Mouse (Mus musculus): ENCODE results near the gene Ctdnep1. TPM values are rescaled to one million over a fixed set of nuclear protein-coding genes. Genes with fewer than 3 reads are reported as not detected.

Gene Ctdnep1
- polyA plus RNA-seq, 1 experiment = 133 TPM

GRCm38 (mm10) chr11:70040184-70040583 lies 59.2 kb downstream of the Ctdnep1 start:
- no peaks in the 10 kb centered on the region for H3K4me1 ChIP-seq (replicated peaks; ENCODE audit: control insufficient read depth, insufficient read depth, low read length)
- peaks cover 16% of the 10 kb centered on the region for H3K36me3 ChIP-seq (ENCODE audit: control insufficient read depth, insufficient read depth, low read length)
- no peak overlapping the region for H3K27ac ChIP-seq (ENCODE audit: control insufficient read depth, insufficient read depth, low read length)
- no peak overlapping the region for H3K4me3 ChIP-seq (ENCODE audit: control insufficient read depth, insufficient read depth, low read length)
- no peaks in the 10 kb centered on the region for H3K27me3 ChIP-seq (ENCODE audit: control insufficient read depth, insufficient read depth, low read length)
- TF ChIP-seq CTCF (IDR thresholded peaks at IDR 0.05; ENCODE audit: borderline replicate concordance, control insufficient read depth, extremely low read depth, insufficient read depth, low read length, poor library complexity) (no peak), POLR2A (IDR thresholded peaks at IDR 0.05; ENCODE audit: control insufficient read depth, extremely low read depth, insufficient read depth, low read length, poor library complexity) (no peak)
- 90% methylated on average over 7 of the region's 7 CpGs for WGBS
- DNase-seq = no peak

Other genes with a start within 250 kb of the Ctdnep1 start
- gene Polr2a, start 222.5 kb upstream of the Ctdnep1 start, polyA plus RNA-seq (2012; rRNA removed) = 113 and 125 TPM in 2 replicates
- 0.08 and 0.29 TPM in 2 replicates for gene Slc35g3, start 219.2 kb upstream of the Ctdnep1 start, polyA plus RNA-seq (2012; rRNA removed)
- gene Zbtb4, start 215.2 kb upstream of the Ctdnep1 start, polyA plus RNA-seq (2012; rRNA removed) = 32.2 and 35.6 TPM in 2 replicates
- 12.9 and 15.7 TPM in 2 replicates for gene Chrnb1, start 185.2 kb upstream of the Ctdnep1 start, polyA plus RNA-seq (2012; rRNA removed)
- 1.7 and 2.4 TPM in 2 replicates for gene Fgf11, start 179.3 kb upstream of the Ctdnep1 start, polyA plus RNA-seq (2012; rRNA removed)
- 4.7 and 5.1 TPM in 2 replicates for gene Tmem102, start 175.5 kb upstream of the Ctdnep1 start, polyA plus RNA-seq (2012; rRNA removed)
- 0.05 TPM in 1 of 2 replicates, not detected in the other for gene Gm39566, start 165.9 kb upstream of the Ctdnep1 start, polyA plus RNA-seq (2012; rRNA removed)
- gene Spem2, start 162.7 kb upstream of the Ctdnep1 start, polyA plus RNA-seq (2012; rRNA removed) = 0.22 TPM in 1 of 2 replicates, not detected in the other
- gene Spem1, start 159.0 kb upstream of the Ctdnep1 start, polyA plus RNA-seq (2012; rRNA removed) = 0.20 and 0.61 TPM in 2 replicates
- 14.4 and 15.3 TPM in 2 replicates for gene Nlgn2, start 143.4 kb upstream of the Ctdnep1 start, polyA plus RNA-seq (2012; rRNA removed)
- 160 and 224 TPM in 2 replicates for gene Tmem256, start 142.6 kb upstream of the Ctdnep1 start, polyA plus RNA-seq (2012; rRNA removed)
- gene Plscr3, start 134.8 kb upstream of the Ctdnep1 start, polyA plus RNA-seq (2012; rRNA removed) = 132 and 142 TPM in 2 replicates
- gene Tnk1, start 122.4 kb upstream of the Ctdnep1 start, polyA plus RNA-seq (2012; rRNA removed) = 2.6 and 3.1 TPM in 2 replicates
- gene Tmem95, start 103.1 kb upstream of the Ctdnep1 start, polyA plus RNA-seq (2012; rRNA removed) = not detected in 2 replicates
- 6.2 and 8.0 TPM in 2 replicates for gene Kctd11, start 99.8 kb upstream of the Ctdnep1 start, polyA plus RNA-seq (2012; rRNA removed)
- gene Acap1, start 85.6 kb upstream of the Ctdnep1 start, polyA plus RNA-seq (2012; rRNA removed) = 405 and 462 TPM in 2 replicates
- gene 2810408A11Rik, start 80.2 kb upstream of the Ctdnep1 start, polyA plus RNA-seq (2012; rRNA removed) = 7.1 and 10.2 TPM in 2 replicates
- gene Neurl4, start 80.1 kb upstream of the Ctdnep1 start, polyA plus RNA-seq (2012; rRNA removed) = 85.3 and 90.7 TPM in 2 replicates
- gene Gps2, start 67.3 kb upstream of the Ctdnep1 start, polyA plus RNA-seq (2012; rRNA removed) = 236 and 272 TPM in 2 replicates
- gene Eif5a, start 59.2 kb upstream of the Ctdnep1 start, polyA plus RNA-seq (2012; rRNA removed) = 618 and 719 TPM in 2 replicates
- gene Ybx2, start 45.4 kb upstream of the Ctdnep1 start, polyA plus RNA-seq (2012; rRNA removed) = 20.0 and 49.6 TPM in 2 replicates
- 36.3 and 58.9 TPM in 2 replicates for gene Slc2a4, start 33.0 kb upstream of the Ctdnep1 start, polyA plus RNA-seq (2012; rRNA removed)
- gene Cldn7, start 16.4 kb upstream of the Ctdnep1 start, polyA plus RNA-seq (2012; rRNA removed) = 6.0 and 6.5 TPM in 2 replicates
- gene Elp5, start 1.4 kb downstream of the Ctdnep1 start, polyA plus RNA-seq (2012; rRNA removed) = 69.4 and 75.3 TPM in 2 replicates
- 270 and 395 TPM in 2 replicates for gene Gabarap, start 10.0 kb downstream of the Ctdnep1 start, polyA plus RNA-seq (2012; rRNA removed)
- 36.5 and 43.4 TPM in 2 replicates for gene Phf23, start 14.6 kb downstream of the Ctdnep1 start, polyA plus RNA-seq (2012; rRNA removed)
- gene Dvl2, start 19.4 kb downstream of the Ctdnep1 start, polyA plus RNA-seq (2012; rRNA removed) = 52.4 and 55.7 TPM in 2 replicates
- gene Acadvl, start 34.3 kb downstream of the Ctdnep1 start, polyA plus RNA-seq (2012; rRNA removed) = 88.5 and 110 TPM in 2 replicates
- 71.7 and 72.1 TPM in 2 replicates for gene Dlg4, start 35.8 kb downstream of the Ctdnep1 start, polyA plus RNA-seq (2012; rRNA removed)
- gene Asgr1, start 72.9 kb downstream of the Ctdnep1 start, polyA plus RNA-seq (2012; rRNA removed) = 1.3 TPM in 1 of 2 replicates, not detected in the other
- gene Asgr2, start 111.5 kb downstream of the Ctdnep1 start, polyA plus RNA-seq (2012; rRNA removed) = 0.65 and 1.2 TPM in 2 replicates
- gene Mgl2, start 149.2 kb downstream of the Ctdnep1 start, polyA plus RNA-seq (2012; rRNA removed) = 6.4 and 6.8 TPM in 2 replicates
- gene Clec10a, start 175.0 kb downstream of the Ctdnep1 start, polyA plus RNA-seq (2012; rRNA removed) = 4.1 and 4.6 TPM in 2 replicates
- gene Slc16a11, start 231.6 kb downstream of the Ctdnep1 start, polyA plus RNA-seq (2012; rRNA removed) = 4.5 and 5.3 TPM in 2 replicates
- 2.9 and 6.1 TPM in 2 replicates for gene Slc16a13, start 239.9 kb downstream of the Ctdnep1 start, polyA plus RNA-seq (2012; rRNA removed)
- 0.97 and 1.6 TPM in 2 replicates for gene Bcl6b, start 248.6 kb downstream of the Ctdnep1 start, polyA plus RNA-seq (2012; rRNA removed)